Mouse (Mus musculus) Patski (cell line): ENCODE measurements around the gene Man2b2. TPM values are rescaled to one million over a fixed set of nuclear protein-coding genes. Genes with fewer than 3 reads are reported as not detected.

Experiments used
- ATAC-seq: fragments of 100-300 bp; one replicate; pipeline ENCODE4 v1.8.0; 2021
- CTCF ChIA-PET: fragments of 350-600 bp; sonication (Branson Sonifier 250); formaldehyde crosslinking; loops from one replicate; lab custom pipeline; 2022; ENCODE audit warnings: inconsistent platforms; lab: Charles Lee
- POLR2A ChIA-PET: fragments of 350-600 bp; sonication (Branson Sonifier 250); formaldehyde crosslinking; loops from one replicate; lab custom pipeline; 2022; ENCODE audit warnings: antibody characterized with exemption, inconsistent platforms; lab: Charles Lee
- DNase-seq: peaks from one replicate; pipeline ENCODE4 v3.0.0-alpha.2; 2011; ENCODE audit warnings: low read depth, low spot score
- H3K27me3 ChIP-seq: fragments of 371-371 bp; one replicate; pipeline ENCODE4 v1.5.1; 2021
- CTCF ChIP-seq: fragments of 100-300 bp; IDR thresholded peaks from one replicate; pipeline ENCODE4 v1.5.1; 2021
- in situ Hi-C: fragments of 300-500 bp; cut with MboI; formaldehyde crosslinking; loops from 3 replicates; pipeline ENCODE4 v1.11.1; 2018; ENCODE audit warnings: low pct_unique_long_range_greater_than_20kb, mixed read lengths
- polyA plus RNA-seq: library from polyadenylated mRNA; unstranded; gene quantifications from one replicate; pipeline ENCODE4 v1.2.3, GENCODE M21; 2021

Gene Man2b2
- polyA plus RNA-seq: 46.9 TPM

DNA sequence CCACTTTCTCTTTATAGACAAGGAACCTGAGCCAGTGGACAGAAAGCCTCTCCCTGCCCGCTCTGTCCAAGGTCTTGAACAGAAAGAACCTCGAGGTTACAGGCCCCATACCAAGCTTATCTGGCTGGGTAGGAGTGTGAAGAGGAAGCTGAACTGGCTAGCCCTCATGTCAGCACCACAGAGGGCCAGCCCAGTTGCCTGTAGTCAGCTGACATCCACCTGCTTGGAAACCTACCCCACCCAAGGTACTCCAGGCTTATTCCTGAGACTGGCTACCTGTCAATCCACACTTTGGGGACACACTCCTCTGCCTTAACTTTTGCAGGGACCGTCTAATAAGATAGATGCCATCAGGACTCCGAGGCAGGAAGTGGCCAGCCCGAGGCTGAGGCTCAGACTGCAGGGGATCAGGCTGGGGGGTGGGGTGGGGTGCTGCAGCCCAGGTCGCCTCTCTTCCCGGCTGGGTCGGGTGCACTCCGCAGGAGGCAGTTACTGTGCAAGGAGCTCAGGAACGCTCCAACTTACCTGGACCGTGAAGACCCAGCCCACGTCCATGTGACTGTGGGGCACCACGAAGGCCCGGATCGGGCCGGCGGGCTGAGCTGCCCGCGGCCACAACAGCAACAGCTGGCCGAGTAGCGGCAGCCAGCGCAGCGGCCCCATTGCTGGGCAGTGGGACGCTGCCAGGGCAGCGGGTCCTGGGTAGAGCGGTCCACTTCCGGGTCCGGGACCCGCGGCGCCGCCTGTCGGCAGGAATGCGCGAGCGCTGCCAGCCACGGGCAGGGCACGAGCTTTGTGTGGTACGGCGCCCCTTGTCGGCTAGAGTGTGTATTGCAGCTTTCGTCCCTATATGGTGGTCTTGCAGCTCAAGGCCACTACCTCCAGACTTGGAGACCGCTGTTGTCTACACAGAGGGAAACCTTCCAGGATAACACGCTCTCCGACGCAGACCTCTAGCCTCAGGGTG, at the start of gene Man2b2:
Gene Man2b2, minus strand, starts transcription at position 741 of the 967 bp plus-strand sequence.
- H3K27me3 ChIP-seq: peaks cover 13% of the 10 kb centered on the region
- POLR2A ChIA-PET: interaction anchor here (0.6 kb wide), 1 partner anchor 333 kb away, joined by 4 read pairs; no protein-coding TSS in a partner anchor
- ATAC-seq (peak; percentile 78), DNase-seq (no peak)
- CTCF ChIA-PET: interaction anchor here (1.1 to 1.9 kb wide), 8 partner anchors 9 to 76 kb away, joined by 3 to 16 read pairs (median 4); no protein-coding TSS in a partner anchor
- in situ Hi-C loops: no loop called here
- peak; percentile 100 for TF ChIP-seq CTCF

DNA sequence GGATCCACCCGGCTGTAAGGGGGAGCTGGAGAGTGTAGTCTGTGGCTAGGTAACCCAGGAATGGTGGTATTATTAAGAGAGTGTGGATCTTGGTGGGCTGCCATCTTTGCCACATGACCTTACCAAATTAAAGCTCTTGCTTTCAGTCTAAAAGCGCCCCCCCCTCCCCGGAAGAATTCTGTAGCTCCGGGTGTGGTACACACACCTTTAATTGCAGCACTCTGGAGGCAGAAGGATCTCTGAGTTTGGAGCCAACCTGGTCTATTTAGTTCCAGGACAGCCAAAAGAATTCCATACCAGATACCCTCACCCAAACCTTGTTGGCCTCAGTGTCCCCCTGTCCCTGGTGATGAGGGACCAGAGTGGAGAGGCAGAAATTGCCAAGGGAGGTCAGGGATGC, 48.3 kb upstream of the Man2b2 start:
- ATAC-seq: no peak
- POLR2A ChIA-PET: no interaction called here
- H3K27me3 ChIP-seq: peaks cover 60% of the 10 kb centered on the region
- no peak for DNase-seq
- no peak for TF ChIP-seq CTCF
- in situ Hi-C loops: no loop called here
- CTCF ChIA-PET: interaction anchor here (1.6 kb wide), 1 partner anchor 18 kb away, joined by 3 read pairs; no protein-coding TSS in a partner anchor

DNA sequence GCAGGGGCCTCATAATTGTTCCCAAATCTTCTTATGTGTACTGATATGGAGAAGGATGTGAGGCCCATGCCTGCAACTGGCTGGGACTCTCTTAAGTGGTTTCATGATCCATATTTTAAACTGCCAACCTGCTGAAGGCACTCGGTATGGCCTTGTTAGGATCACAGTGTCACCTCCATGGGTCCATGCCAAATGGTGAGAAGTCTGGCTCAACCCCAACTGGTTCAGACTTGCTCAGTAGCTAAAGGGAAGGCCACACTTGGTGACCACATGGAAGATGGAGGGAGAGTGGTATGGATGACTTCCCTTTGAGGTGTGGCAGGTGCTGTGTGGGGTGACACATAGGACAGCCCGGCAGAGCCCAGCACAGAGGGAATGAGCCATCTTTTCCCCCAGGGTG, 47.2 kb upstream of the Man2b2 start:
- ATAC-seq: no peak
- in situ Hi-C loops: no loop called here
- no peak for DNase-seq
- CTCF ChIA-PET: interaction anchor here (0.8 kb wide), 1 partner anchor 25 kb away, joined by 3 read pairs; no protein-coding TSS in a partner anchor
- POLR2A ChIA-PET: no interaction called here
- TF ChIP-seq CTCF: no peak
- H3K27me3 ChIP-seq: peaks cover 59% of the 10 kb centered on the region

GRCm38 (mm10) chr5:36876777-36877396, 46.4 kb upstream of the Man2b2 start:
- no peak for ATAC-seq

DNA sequence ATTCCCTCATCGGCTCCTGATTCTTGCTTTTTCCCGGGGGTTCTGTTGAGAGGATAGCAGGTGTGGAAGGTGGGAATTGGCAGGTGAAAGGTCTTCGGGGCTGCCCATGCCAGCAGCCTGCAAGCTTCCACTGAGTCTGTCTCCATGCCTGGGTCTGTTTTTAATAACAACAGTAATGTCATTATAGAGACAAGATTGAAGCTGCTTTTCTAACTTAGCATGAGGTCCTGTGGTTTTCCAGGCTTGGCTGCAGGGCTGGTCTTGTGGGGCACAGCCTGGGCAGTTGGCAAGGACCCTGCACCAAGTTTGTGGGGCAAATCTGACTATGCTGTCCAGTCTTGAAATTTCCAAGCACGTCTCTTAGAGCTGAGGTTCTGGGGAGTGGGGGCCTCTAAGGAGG, 45.5 kb upstream of the Man2b2 start:
- in situ Hi-C loops: no loop called here
- ChIA-PET POLR2A (no interaction called here), CTCF (no interaction called here)
- ATAC-seq (no peak), DNase-seq (no peak)
- no peak for TF ChIP-seq CTCF
- H3K27me3 ChIP-seq: peaks cover 59% of the 10 kb centered on the region

More at GRCm38 (mm10) chr5:36876777-36877396, 46.4 kb upstream of the Man2b2 start:
- in situ Hi-C loops: no loop called here
- ChIA-PET CTCF (interaction anchor here (0.8 kb wide), 1 partner anchor 26 kb away, joined by 3 read pairs; no protein-coding TSS in a partner anchor), POLR2A (no interaction called here)
- DNase-seq: no peak
- H3K27me3 ChIP-seq: peaks cover 54% of the 10 kb centered on the region
- TF ChIP-seq CTCF: no peak

GRCm38 (mm10) chr5:36870916-36871315, 40.5 kb upstream of the Man2b2 start:
- POLR2A ChIA-PET: no interaction called here
- in situ Hi-C loops: no loop called here
- ATAC-seq: no peak
- H3K27me3 ChIP-seq: peaks cover 70% of the 10 kb centered on the region
- DNase-seq: no peak
- CTCF ChIA-PET: no interaction called here
- no peak for TF ChIP-seq CTCF

DNA sequence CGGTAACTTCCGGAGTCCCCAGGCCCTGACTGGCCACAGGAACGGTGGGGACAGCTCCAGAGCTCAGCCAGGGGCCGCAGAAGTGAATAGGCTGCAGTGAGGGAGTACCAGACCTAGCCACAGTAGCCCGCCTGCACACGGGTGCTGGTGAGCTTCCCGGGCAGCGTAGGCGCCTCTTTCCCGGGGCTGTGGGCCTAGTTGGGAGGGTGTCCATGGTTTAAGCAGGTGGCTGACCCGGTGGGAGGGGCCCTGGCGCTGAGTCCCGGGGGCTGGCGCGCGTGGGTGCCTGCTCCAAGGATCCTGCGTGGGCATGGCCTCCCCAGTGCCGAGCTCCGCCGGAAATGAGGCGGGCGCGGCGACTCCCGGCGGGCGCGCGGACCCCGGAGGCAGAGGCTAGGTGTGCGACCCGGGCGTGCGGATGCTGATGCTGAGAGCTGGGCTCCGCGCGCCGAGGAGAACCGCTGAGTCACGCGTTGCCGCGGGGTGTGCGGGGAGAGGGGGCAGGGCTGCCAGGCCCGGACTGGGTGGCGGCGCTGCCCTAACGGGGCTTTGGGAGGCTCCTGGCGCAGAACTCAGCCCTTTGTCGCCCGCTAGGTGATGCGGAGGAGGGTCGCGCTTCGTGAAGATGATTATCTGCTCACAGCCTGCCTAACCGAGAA, 39.3 kb upstream of the Man2b2 start:
- ChIA-PET CTCF (no interaction called here), POLR2A (no interaction called here)
- DNase-seq (no peak), ATAC-seq (no peak)
- in situ Hi-C loops: no loop called here
- TF ChIP-seq CTCF: no peak
- peaks cover 70% of the 10 kb centered on the region for H3K27me3 ChIP-seq

DNA sequence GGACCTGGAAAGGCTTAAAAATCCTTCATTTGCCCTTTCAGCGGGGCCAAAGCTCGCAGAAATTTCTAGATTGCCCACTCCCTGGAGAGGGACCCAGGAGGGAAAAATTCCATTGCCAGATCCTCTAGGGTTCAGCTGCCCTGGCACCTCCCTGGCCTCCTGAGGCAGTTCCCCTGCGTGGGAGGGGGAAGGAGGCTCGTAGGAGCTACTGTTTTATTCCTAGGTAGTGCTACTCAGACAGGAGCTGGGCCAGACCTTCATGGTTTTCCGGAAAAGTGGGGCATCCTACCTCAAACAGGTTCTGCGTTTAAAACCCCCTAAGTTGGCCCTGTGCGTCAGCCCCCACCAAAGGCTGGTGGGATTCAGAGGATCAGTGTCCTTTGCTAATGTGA, 38.7 kb upstream of the Man2b2 start:
- POLR2A ChIA-PET: no interaction called here

GRCm38 (mm10) chr5:36868266-36869090, 38.0 kb upstream of the Man2b2 start, which contains the start of gene Ppp2r2c:
Ppp2r2c (plus strand) TSS chr5:36868513.
- CTCF ChIA-PET: no interaction called here
- no peak for TF ChIP-seq CTCF
- in situ Hi-C loops: no loop called here
- DNase-seq (no peak), ATAC-seq (peak; percentile 9)
- H3K27me3 ChIP-seq: peaks cover 67% of the 10 kb centered on the region
- POLR2A ChIA-PET: no interaction called here

More for the DNA sequence above, 38.7 kb upstream of the Man2b2 start:
- CTCF ChIA-PET: no interaction called here
- no peak for TF ChIP-seq CTCF
- H3K27me3 ChIP-seq: peaks cover 69% of the 10 kb centered on the region
- no peak for DNase-seq
- in situ Hi-C loops: no loop called here
- ATAC-seq: no peak
